Mouse (Mus musculus): ENCODE data around the gene Sart3. TPM values are rescaled to one million over a fixed set of nuclear protein-coding genes. Genes with fewer than 3 reads are reported as not detected.
"Not testable (repeated sequence)": the region's sequence is repeated elsewhere in the genome, so short reads cannot be mapped to it uniquely, and the experiment has no call there.

Sart3 gene
- total and polyA plus RNA-seq, 2 experiments from 2014 or later, result 26.5 to 51.1 TPM

DNA sequence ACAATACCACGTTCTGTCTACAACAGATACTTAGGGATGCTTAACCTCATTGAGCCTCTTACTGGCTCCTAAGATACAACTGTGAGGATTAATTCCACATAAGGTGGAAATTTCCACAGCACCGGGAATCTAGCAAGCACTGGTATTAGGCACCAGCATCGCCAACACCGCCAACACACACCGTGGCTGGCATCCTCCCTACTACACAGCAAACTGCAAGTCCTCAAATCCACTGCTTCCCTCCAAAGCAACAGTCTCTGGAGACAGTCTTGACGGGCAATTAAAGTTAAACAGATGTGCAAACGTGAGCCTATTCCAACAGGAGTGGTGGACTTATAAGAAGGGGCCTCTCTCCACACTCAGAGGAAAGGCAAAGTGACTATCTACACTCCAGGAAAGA, 8.9 kb upstream of the Sart3 start:
- no peak overlapping the region for H3K27ac ChIP-seq (ENCODE audit: low read depth, low read length)
- ATAC-seq (ENCODE audit: low FRiP score), result no peak
- no peak for DNase-seq (ENCODE audit: low spot score)
- H3K9ac ChIP-seq (replicated peaks; ENCODE audit: low read length, poor library complexity, severe bottlenecking), result no peak overlapping the region
- no peaks in the 10 kb centered on the region for H3K4me1 ChIP-seq (ENCODE audit: insufficient read depth, low read length)
- H3K27me3 ChIP-seq (ENCODE audit: insufficient read depth, low read length), result peaks cover 5% of the 10 kb centered on the region; the same call in 1 of the 2 replicates
- H3K4me3 ChIP-seq (ENCODE audit: low read depth, low read length), result no peak overlapping the region
- TF ChIP-seq CTCF (IDR thresholded peaks at IDR 0.05), result no peak
- no peaks in the 10 kb centered on the region for H3K9me3 ChIP-seq (ENCODE audit: low read length)
- 83% methylated on average over 7 of the region's 7 CpGs for WGBS
- peaks cover 19% of the 10 kb centered on the region for H3K36me3 ChIP-seq (ENCODE audit: insufficient read depth, low read length)
- H3K4me2 ChIP-seq (ENCODE audit: low read depth, low read length, poor library complexity, severe bottlenecking), result no peak overlapping the region

GRCm38 (mm10) chr5:113780763-113781162, 8.5 kb upstream of the Sart3 start:
- Histone ChIP-seq H3K9me3 (ENCODE audit: low read length) (no peaks in the 10 kb centered on the region), H3K4me1 (ENCODE audit: insufficient read depth, low read length) (no peaks in the 10 kb centered on the region), H3K4me3 (ENCODE audit: low read depth, low read length) (no peak overlapping the region), H3K4me2 (ENCODE audit: low read depth, low read length, poor library complexity, severe bottlenecking) (no peak overlapping the region), H3K36me3 (ENCODE audit: insufficient read depth, low read length) (peaks cover 24% of the 10 kb centered on the region), H3K9ac (replicated peaks; ENCODE audit: low read length, poor library complexity, severe bottlenecking) (no peak overlapping the region), H3K27ac (ENCODE audit: low read depth, low read length) (no peak overlapping the region), H3K27me3 (ENCODE audit: insufficient read depth, low read length) (peaks cover 5% of the 10 kb centered on the region; the same call in 1 of the 2 replicates)
- no peak for TF ChIP-seq CTCF (IDR thresholded peaks at IDR 0.05)
- ATAC-seq (ENCODE audit: low FRiP score) (no peak), DNase-seq (ENCODE audit: low spot score) (no peak)
- 89% methylated on average over 5 of the region's 5 CpGs for WGBS

DNA sequence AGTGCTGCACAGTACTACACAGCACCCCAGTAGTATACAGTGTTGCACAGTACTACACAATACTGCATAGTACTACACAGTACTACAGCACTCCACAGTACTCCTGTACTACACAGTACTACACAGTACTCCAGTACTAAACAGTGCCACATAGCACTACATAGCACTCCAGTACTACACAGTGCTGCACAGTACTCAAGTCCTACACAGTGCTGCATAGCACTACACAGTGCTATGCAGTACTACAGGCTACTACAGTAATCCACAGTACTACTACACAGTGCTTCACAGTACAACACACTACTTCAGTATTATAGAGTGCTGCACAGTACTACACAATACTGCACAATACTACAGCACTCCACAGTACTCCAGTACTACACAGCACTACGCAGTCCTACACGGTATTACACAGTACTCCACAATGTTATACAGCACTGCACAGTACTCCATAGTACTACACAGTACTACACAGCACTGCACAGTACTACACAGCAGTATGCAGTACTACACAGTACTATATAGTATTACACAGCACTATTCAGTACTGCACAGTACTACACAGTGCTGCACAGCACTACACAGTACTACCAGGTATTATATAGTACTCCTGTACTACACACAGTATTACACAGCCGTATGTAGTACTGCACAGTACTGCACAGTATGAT, 7.9 kb upstream of the Sart3 start:
- TF ChIP-seq CTCF (IDR thresholded peaks at IDR 0.05), result no peak
- H3K27ac ChIP-seq (ENCODE audit: low read depth, low read length), result no peak overlapping the region
- no peak overlapping the region for H3K9ac ChIP-seq (replicated peaks; ENCODE audit: low read length, poor library complexity, severe bottlenecking)
- H3K9me3 ChIP-seq (ENCODE audit: low read length), result no peaks in the 10 kb centered on the region
- no peak overlapping the region for H3K4me2 ChIP-seq (ENCODE audit: low read depth, low read length, poor library complexity, severe bottlenecking)
- H3K36me3 ChIP-seq (ENCODE audit: insufficient read depth, low read length), result peaks cover 27% of the 10 kb centered on the region
- DNase-seq (ENCODE audit: low spot score) (no peak), ATAC-seq (ENCODE audit: low FRiP score) (peak; percentile 60)
- no peak overlapping the region for H3K4me3 ChIP-seq (ENCODE audit: low read depth, low read length)
- WGBS, result 97% methylated on average over 3 of the region's 3 CpGs
- H3K4me1 ChIP-seq (ENCODE audit: insufficient read depth, low read length), result no peaks in the 10 kb centered on the region
- peaks cover 5% of the 10 kb centered on the region; the same call in 1 of the 2 replicates for H3K27me3 ChIP-seq (ENCODE audit: insufficient read depth, low read length)

DNA sequence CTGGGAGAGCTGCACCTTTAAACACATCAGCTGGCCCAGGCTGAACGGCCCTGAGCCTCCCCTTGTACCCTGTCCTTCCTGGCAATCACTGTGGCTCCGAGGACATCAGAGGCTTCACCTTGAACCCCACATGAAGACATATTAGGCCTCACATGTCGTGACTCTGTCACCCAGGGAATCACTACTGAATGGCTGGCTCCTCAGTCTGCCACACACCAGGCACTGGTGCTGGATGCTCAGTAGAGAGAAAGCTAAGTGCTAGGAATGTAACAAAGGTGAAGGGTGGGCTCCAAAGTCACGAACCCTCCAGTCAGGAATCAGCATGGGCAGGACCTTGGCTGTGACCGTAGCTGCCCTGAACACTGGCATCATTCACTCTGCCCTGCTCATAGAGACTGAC, 7.3 kb upstream of the Sart3 start:
- Histone ChIP-seq H3K27ac (ENCODE audit: low read depth, low read length) (no peak overlapping the region), H3K4me1 (ENCODE audit: insufficient read depth, low read length) (no peaks in the 10 kb centered on the region), H3K36me3 (ENCODE audit: insufficient read depth, low read length) (peaks cover 31% of the 10 kb centered on the region), H3K27me3 (ENCODE audit: insufficient read depth, low read length) (peaks cover 3% of the 10 kb centered on the region; the same call in 1 of the 2 replicates), H3K4me3 (ENCODE audit: low read depth, low read length) (no peak overlapping the region), H3K4me2 (ENCODE audit: low read depth, low read length, poor library complexity, severe bottlenecking) (no peak overlapping the region), H3K9me3 (ENCODE audit: low read length) (no peaks in the 10 kb centered on the region), H3K9ac (replicated peaks; ENCODE audit: low read length, poor library complexity, severe bottlenecking) (no peak overlapping the region)
- 82% methylated on average over 5 of the region's 5 CpGs for WGBS
- DNase-seq (ENCODE audit: low spot score) (no peak), ATAC-seq (ENCODE audit: low FRiP score) (no peak)
- TF ChIP-seq CTCF (IDR thresholded peaks at IDR 0.05), result no peak

DNA sequence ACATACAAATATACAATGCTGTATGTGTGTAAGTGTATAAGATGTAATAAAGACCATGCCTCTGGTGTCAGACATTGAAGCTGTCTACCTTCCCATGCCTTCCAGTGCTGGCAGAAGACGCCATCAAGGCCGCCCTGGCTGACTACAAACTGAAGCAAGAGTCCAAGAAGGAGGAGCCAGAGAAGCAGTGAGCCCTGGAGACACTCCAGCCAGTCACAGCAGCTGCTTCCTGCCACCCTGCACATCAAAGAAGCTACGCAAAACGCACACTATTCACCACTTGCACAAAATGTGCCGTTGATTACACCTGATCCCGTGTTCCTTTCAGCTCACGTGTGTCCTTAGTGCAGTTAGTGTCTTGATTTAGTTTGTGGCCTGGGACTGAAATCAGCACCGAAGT, 5.4 kb upstream of the Sart3 start:
- H3K4me3 ChIP-seq (ENCODE audit: low read depth, low read length); H3K9me3 ChIP-seq (ENCODE audit: low read length); H3K4me2 ChIP-seq (ENCODE audit: low read depth, low read length, poor library complexity, severe bottlenecking); H3K27ac ChIP-seq (ENCODE audit: low read depth, low read length); DNase-seq (ENCODE audit: low spot score); ATAC-seq (ENCODE audit: low FRiP score); H3K9ac ChIP-seq (replicated peaks; ENCODE audit: low read length, poor library complexity, severe bottlenecking); H3K27me3 ChIP-seq (ENCODE audit: insufficient read depth, low read length); H3K4me1 ChIP-seq (ENCODE audit: insufficient read depth, low read length): not testable (repeated sequence)
- 90% methylated on average over 8 of the region's 8 CpGs for WGBS
- peaks cover 34% of the 10 kb centered on the region for H3K36me3 ChIP-seq (ENCODE audit: insufficient read depth, low read length)

- no peak for TF ChIP-seq CTCF (IDR thresholded peaks at IDR 0.05)
- H3K9ac ChIP-seq (replicated peaks; ENCODE audit: low read length, poor library complexity, severe bottlenecking), result no peak overlapping the region
- H3K9me3 ChIP-seq (ENCODE audit: low read length), result no peaks in the 10 kb centered on the region
- H3K36me3 ChIP-seq (ENCODE audit: insufficient read depth, low read length), result peaks cover 34% of the 10 kb centered on the region
- 82% methylated on average over 8 of the region's 8 CpGs for WGBS
- no peaks in the 10 kb centered on the region for H3K27me3 ChIP-seq (ENCODE audit: insufficient read depth, low read length)
- no peak overlapping the region for H3K27ac ChIP-seq (ENCODE audit: low read depth, low read length)
- no peak overlapping the region for H3K4me2 ChIP-seq (ENCODE audit: low read depth, low read length, poor library complexity, severe bottlenecking)
- no peaks in the 10 kb centered on the region for H3K4me1 ChIP-seq (ENCODE audit: insufficient read depth, low read length)
- DNase-seq (ENCODE audit: low spot score) (no peak), ATAC-seq (ENCODE audit: low FRiP score) (no peak)
- H3K4me3 ChIP-seq (ENCODE audit: low read depth, low read length), result no peak overlapping the region
These were observed 4.6 kb upstream of the Sart3 start for GRCm38 (mm10) chr5:113776896-113777226.

Measured in midbrain, postnatal 0 days (tissue).